Mouse (Mus musculus): ENCODE data around the gene Brox.

Brox gene

GRCm38 (mm10) chr1:183272867-183273818 lies 23.9 kb downstream of the Brox start:
- DNase-seq (ENCODE audit: low spot score), result no peak

- DNase-seq (ENCODE audit: low spot score), result no peak
These were observed 29.4 kb downstream of the Brox start for GRCm38 (mm10) chr1:183267666-183268065.

DNA sequence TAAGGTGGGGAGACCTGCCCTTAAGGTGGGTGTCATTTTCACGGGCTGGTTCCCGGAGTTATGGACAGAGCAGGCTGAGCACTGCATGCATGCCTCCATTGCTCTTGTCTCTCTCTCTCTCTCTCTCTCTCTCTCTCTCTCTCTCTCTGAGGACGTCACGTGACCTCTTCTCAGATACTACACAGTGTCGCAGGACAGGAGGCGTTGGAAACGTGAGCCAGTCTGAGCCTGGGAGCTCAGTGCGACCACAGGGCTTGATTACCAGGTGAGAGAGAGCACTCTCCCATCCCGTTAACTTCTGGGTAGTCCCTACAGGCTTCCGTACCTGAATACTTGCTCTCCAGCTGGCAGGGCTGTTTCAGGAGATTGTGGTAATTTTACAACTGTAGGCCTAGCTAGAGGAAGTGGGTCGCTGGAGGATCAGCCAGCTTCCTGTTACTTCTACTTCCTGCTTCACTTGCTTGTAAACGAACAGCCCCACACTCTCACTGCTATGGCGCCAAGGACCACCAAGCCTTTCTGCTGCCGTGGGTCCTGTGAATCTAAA lies 31.1 kb downstream of the Brox start:
- no peak for DNase-seq (ENCODE audit: low spot score)

- DNase-seq (ENCODE audit: low spot score), result no peak
These were observed 32.7 kb downstream of the Brox start for GRCm38 (mm10) chr1:183264145-183265008.

- DNase-seq (ENCODE audit: low spot score), result no peak
These were observed 44.5 kb downstream of the Brox start for GRCm38 (mm10) chr1:183252574-183252973.

DNA sequence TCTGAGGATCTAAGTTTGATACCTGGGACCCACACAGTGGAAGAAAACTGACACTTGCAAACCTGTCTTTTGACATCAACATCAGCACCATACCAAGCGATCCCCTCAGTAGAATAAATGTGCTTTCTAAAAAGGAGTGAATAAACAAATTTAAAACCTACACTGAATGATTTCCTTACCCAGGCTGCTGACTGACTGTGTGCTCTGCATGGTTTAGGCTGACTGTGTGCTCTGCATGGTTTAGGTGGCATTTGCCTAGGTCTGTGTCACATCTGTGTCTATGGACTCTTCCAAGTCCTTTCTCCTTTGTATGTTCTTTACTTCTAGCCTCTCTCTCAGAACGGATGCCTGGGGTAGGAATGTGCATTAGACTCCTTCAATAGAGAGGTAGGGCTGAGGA lies 45.3 kb downstream of the Brox start:
- DNase-seq (ENCODE audit: low spot score), result no peak

- DNase-seq (ENCODE audit: low spot score), result no peak
These were observed 46.5 kb downstream of the Brox start for GRCm38 (mm10) chr1:183250612-183251011.

DNA sequence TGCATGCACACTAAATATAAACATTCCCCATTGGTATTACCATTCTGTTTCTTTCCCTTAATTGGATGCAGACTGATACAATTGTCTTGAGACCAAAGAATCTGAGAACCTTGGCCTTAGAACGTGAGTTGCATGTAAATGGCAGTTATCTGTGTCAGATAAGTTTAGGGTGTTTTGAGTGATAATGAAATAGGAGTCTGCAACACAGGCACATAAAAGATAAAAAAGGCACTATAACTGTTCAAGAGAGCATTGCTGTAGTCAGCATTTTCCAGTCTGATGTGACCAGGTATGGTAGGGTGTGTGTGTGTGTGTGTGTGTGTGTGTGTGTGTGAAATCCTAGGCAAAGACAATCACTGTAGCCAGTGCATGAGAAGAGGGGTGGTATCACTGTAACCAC lies 48.9 kb downstream of the Brox start:
- DNase-seq (ENCODE audit: low spot score), result no peak

- DNase-seq (ENCODE audit: low spot score), result no peak
These were observed 53.8 kb downstream of the Brox start for GRCm38 (mm10) chr1:183243293-183243692.

DNA sequence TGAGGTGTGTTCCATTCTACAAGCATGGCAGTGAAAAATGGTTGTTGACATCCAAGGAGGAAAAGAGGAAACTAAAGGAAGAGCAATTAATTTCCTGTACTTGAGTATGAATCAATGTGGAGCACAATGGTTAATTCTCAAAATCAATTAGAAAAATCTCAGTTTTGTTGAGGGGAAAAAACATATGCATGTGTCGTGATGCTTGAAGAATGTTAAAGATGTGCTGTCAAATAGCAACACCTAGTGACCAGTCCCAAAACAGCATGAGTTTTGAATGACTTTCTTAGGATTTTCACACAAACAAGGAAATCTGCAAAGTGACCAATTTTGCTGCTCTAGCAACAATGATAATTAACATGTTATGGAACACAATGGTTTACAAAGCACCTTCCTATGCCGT lies 59.2 kb downstream of the Brox start:
- DNase-seq (ENCODE audit: low spot score), result peak; percentile 63

- no peak for DNase-seq (ENCODE audit: low spot score)
These were observed 60.6 kb downstream of the Brox start for GRCm38 (mm10) chr1:183236460-183236859.

DNA sequence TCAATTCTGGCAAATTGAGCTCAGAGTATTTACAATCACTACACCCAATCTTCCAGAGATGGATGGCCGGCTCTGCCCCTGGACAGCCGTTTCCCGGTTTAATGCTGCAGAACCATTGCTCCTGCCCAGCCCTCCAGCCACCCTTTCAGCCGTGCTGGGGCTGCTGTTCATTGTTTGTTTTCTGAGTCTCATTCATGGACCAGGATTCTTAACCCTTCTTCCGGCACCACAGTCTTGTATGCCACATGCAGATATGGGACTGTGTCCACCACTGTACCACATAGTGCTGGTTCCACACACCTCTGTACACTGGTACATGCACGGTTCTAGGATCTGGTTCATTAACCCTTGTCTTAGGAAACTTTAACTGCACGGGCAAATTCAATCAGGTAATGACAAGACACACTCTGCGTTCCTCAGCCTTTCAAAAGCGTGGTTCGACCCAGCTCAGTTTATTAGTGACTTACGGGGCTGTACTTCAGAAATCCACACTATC lies 63.3 kb downstream of the Brox start:
- no peak for DNase-seq (ENCODE audit: low spot score)

- no peak for DNase-seq (ENCODE audit: low spot score)
These were observed 63.9 kb downstream of the Brox start for GRCm38 (mm10) chr1:183232985-183233678.

DNA sequence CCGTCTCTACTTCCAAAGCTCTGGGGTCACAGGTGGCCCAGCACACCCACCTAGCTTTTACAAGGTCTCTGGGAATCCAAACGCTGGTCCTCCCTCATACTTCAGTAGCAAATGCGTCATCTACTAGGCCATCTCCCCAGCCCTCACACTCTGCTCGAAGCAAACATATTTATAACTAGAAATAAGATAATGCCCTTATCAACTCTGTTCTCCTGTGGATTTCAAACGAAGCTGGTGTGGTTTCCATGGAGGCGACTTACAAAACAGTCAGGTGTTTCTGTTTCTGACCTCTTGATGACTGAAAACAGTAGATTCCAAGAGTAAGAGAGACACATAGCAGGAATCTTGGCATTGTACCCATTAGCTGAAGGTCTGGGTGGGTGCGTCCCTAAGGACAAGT lies 69.6 kb downstream of the Brox start:
- no peak for DNase-seq (ENCODE audit: low spot score)
